Mouse (Mus musculus): ENCODE measurements around the gene Spo11.

DNA sequence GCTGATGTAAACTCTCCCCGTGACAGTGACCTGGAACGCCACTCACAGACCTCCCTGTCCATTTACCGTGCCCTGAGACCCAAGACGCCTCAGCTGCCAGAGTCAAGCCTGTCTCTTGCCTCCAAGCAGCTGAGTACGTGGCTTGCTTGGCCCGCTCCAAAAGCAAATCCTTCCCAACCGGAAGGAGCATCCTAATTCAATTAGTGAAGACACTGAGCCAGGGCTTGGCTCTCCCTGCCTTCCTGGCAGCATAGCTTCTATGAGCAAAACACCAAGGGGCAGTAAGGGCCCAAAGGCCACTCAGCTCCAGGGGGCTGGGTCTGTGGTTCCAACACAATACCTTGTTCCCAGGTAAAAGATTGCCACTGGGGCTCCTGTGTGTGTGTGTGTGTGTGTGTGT lies 2.8 kb upstream of the Spo11 start:
- TF ChIP-seq POLR2A (IDR thresholded peaks at IDR 0.05; ENCODE audit: borderline replicate concordance, extremely low read depth, low read depth, low read length) (no peak), CTCF (IDR thresholded peaks at IDR 0.05; ENCODE audit: insufficient read depth, low read length) (no peak)

Measured in lung, adult 2 months (tissue).